ENCODE assay signal across 24 mouse cellular contexts in genomic region chr10:51963671-51964070, GRCm38 (mm10). TPM values are rescaled to one million over a fixed set of nuclear protein-coding genes. Genes with fewer than 3 reads are reported as not detected.
DNase-seq lines count a peak whose midpoint lies in the region; ATAC-seq and TF ChIP-seq lines count a peak whose summit lies in the region.
"Had no signal": no experiment of that assay in that cellular context is flagged by ENCODE, and none has a peak within 500 bp of the region (broad histone marks: within the 10 kb centered on the region; RNA-seq: fewer than 3 reads in every experiment).

No protein-coding gene starts in this region.

- no peaks in the 10 kb centered on the region for H3K36me3 ChIP-seq in heart, embryonic 12.5 days
- H3K36me3 ChIP-seq: embryonic facial prominence, embryonic 13.5 days; forebrain, embryonic 12.5 days; G1E; heart, embryonic 15.5 days; hindbrain, embryonic 10.5 days; hindbrain, embryonic 15.5 days; kidney, embryonic 15.5 days had no signal

- H3K9me3 ChIP-seq in heart, embryonic 12.5 days (replicated peaks), result no peaks in the 10 kb centered on the region
- H3K9me3 ChIP-seq: embryonic facial prominence, embryonic 13.5 days; forebrain, embryonic 12.5 days; G1E; heart, embryonic 15.5 days; hindbrain, embryonic 10.5 days; hindbrain, embryonic 15.5 days; kidney, embryonic 15.5 days had no signal

- H3K27ac ChIP-seq in gastrocnemius, adult 2 months, result peak overlapping the region; percentile 16; the same call in 1 of the 2 replicates
- H3K27ac ChIP-seq in heart, embryonic 12.5 days (ENCODE audit: poor library complexity, severe bottlenecking), result no peak overlapping the region
- H3K27ac ChIP-seq: embryonic facial prominence, embryonic 13.5 days; forebrain, embryonic 12.5 days; heart, embryonic 15.5 days; hindbrain, embryonic 10.5 days; hindbrain, embryonic 15.5 days; kidney, embryonic 15.5 days had no signal

- no peak overlapping the region for H3K4me2 ChIP-seq in heart, embryonic 12.5 days
- H3K4me2 ChIP-seq: embryonic facial prominence, embryonic 13.5 days; forebrain, embryonic 12.5 days; heart, embryonic 15.5 days; hindbrain, embryonic 15.5 days; kidney, embryonic 15.5 days had no signal

- 69% methylated on average over 1 of the region's 1 CpGs for WGBS in heart, embryonic 12.5 days

- intact Hi-C loops in gastrocnemius, adult 2 months (cut with DNase I), result no loop called here
- intact Hi-C loops in gastrocnemius, postnatal 36 days (cut with DNase I), result no loop called here
- intact Hi-C loops in left cerebral cortex, postnatal 10 days (cut with DNase I), result no loop called here

- H3K4me1 ChIP-seq in heart, embryonic 12.5 days (replicated peaks), result peaks cover 4% of the 10 kb centered on the region; the same call in 1 of the 2 replicates
- H3K4me1 ChIP-seq: embryonic facial prominence, embryonic 13.5 days; forebrain, embryonic 12.5 days; kidney, embryonic 15.5 days had no signal

- DNase-seq in gastrocnemius, adult 2 months, result peak; percentile 60
- no peak for DNase-seq in gastrocnemius, postnatal 36 days
- DNase-seq in heart, adult 8-10 months (ENCODE audit: low spot score), result peak; percentile 60
- DNase-seq in CD4-positive helper T cell, adult 2 months (ENCODE audit: low read depth, low spot score), result peak; percentile 5
- DNase-seq in NIH3T3 (ENCODE audit: low read depth), result peak; percentile 23
- DNase-seq in right cerebral cortex, postnatal 4 days, result no peak
- no peak for DNase-seq in left cerebral cortex, postnatal 10 days (ENCODE audit: extremely low spot score in 1 of 2, low spot score in 2 of 2)
- DNase-seq: adrenal gland, postnatal 36 days; cerebellum, adult 11 months; cerebellum, adult 8-10 months; cerebellum, postnatal 36 days; kidney, adult 2 months had no signal

- H3K9ac ChIP-seq in heart, embryonic 12.5 days, result no peak overlapping the region
- H3K9ac ChIP-seq: embryonic facial prominence, embryonic 13.5 days; forebrain, embryonic 12.5 days; heart, embryonic 15.5 days; hindbrain, embryonic 15.5 days; kidney, embryonic 15.5 days had no signal

- no peak overlapping the region for H3K4me3 ChIP-seq in gastrocnemius, adult 2 months
- no peak overlapping the region for H3K4me3 ChIP-seq in heart, embryonic 12.5 days
- H3K4me3 ChIP-seq: embryonic facial prominence, embryonic 13.5 days; forebrain, embryonic 12.5 days; heart, embryonic 15.5 days; hindbrain, embryonic 10.5 days; hindbrain, embryonic 15.5 days; kidney, embryonic 15.5 days had no signal

- no peak for ATAC-seq in heart, embryonic 12.5 days (ENCODE audit: insufficient number of reproducible peaks, low FRiP score)
- ATAC-seq: CD4-positive, CD25-positive, alpha-beta regulatory T cell, adult 4 months; forebrain, embryonic 16.5 days; intestine, embryonic 16.5 days had no signal

- H3K27me3 ChIP-seq in heart, embryonic 12.5 days (replicated peaks), result no peaks in the 10 kb centered on the region
- H3K27me3 ChIP-seq: embryonic facial prominence, embryonic 13.5 days; forebrain, embryonic 12.5 days; heart, embryonic 15.5 days; hindbrain, embryonic 15.5 days; kidney, embryonic 15.5 days had no signal

- no peak for TF ChIP-seq CTCF in gastrocnemius, adult 2 months (IDR thresholded peaks at IDR 0.05)

RNA-seq across cellular contexts. Expression of gene Vgll2, which starts 58.6 kb away (rescaled TPM):
- total RNA-seq in gastrocnemius, adult 2 months (2021), result 100 to 1,000 TPM in 1 of 2 experiments, 10 to 100 TPM in 1; 56.7 to 205 TPM
- total RNA-seq in gastrocnemius, postnatal 36 days (2021), result 100 to 1,000 TPM in 1 of 2 experiments, 10 to 100 TPM in 1; 70.7 to 109 TPM
- 1 to 10 TPM in 2 of 4 experiments, under 1 TPM in 2; 0.83 to 2.1 (median 1.1) TPM for total RNA-seq in heart, adult 8-10 months (2022)
- 0.29 and 0.33 TPM in 2 replicates for polyA plus RNA-seq in heart, embryonic 12.5 days (2016; fragmentation: Nextera tagmentation; extraction: Ambion mirVana)
- under 1 TPM in 1 of 2 experiments, not detected in 1; 0.20 TPM for total RNA-seq in left cerebral cortex, postnatal 10 days (2021)
- total RNA-seq: adrenal gland, postnatal 36 days; G1E; granulocyte monocyte progenitor cell, adult 5-6 weeks had no signal
- polyA plus RNA-seq: CD4-positive, CD25-positive, alpha-beta regulatory T cell, adult 4 months; G1E; intestine, embryonic 16.5 days had no signal

Comparison
In these comparisons a context has a peak if more than half of its experiments do, and no peak if none do; other contexts are left out.
1. DNase-seq: peak in gastrocnemius, adult 2 months (single experiment), heart, adult 8-10 months (single experiment), CD4-positive helper T cell, adult 2 months (single experiment) and NIH3T3 (single experiment); none in gastrocnemius, postnatal 36 days (0 of 2), right cerebral cortex, postnatal 4 days (single experiment) and left cerebral cortex, postnatal 10 days (0 of 2).
2. RNA of gene Vgll2, which starts 58.6 kb away (total RNA-seq): 56.7 to 205 TPM in gastrocnemius, adult 2 months and 70.7 to 109 TPM in gastrocnemius, postnatal 36 days; 0.83 to 2.1 TPM in heart, adult 8-10 months and 0.20 TPM in left cerebral cortex, postnatal 10 days; every median in the first group is over 10 times any median in the second.